Mouse (Mus musculus): Measurements from ENCODE around the gene Bpifb3.

Bpifb3 gene

DNA sequence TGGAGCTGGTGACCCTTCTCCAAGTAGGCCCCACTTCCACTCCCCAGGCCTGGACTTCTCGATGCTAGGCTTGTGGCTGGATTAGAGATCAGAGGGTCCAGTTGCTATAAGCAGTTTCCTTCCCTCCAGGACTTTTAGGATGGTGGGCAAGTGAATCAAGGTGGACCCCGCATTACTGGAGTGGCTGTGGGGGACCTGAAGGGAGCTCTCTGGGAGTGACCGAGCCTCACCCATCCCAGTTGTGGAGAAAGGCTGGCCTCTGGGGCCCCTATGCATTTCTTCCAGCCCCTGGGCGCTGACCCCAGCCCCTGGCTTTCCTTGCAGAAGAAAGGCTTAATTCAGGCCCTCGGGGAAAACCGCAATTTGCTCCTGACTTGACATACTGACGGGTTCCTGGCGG is at the start of gene Bpifb3:
Gene Bpifb3, plus strand, starts transcription at position 301 of the 400 bp plus-strand sequence.
- TF ChIP-seq NANOG (IDR thresholded peaks at IDR 0.05; ENCODE audit: borderline replicate concordance, low read length) (no peak), POU5F1 (IDR thresholded peaks at IDR 0.05; ENCODE audit: borderline replicate concordance, low read length) (no peak), CTCF (conservative IDR thresholded peaks at IDR 0.05; ENCODE audit: low read length) (no peak)
- Histone ChIP-seq H3K4me1 (replicated peaks; ENCODE audit: low read depth, low read length) (no peaks in the 10 kb centered on the region), H3K9me3 (ENCODE audit: low read length) (peaks cover 9% of the 10 kb centered on the region; the same call in 1 of the 2 replicates), H3K36me3 (ENCODE audit: insufficient read depth, low read length) (no peaks in the 10 kb centered on the region), H3K27me3 (ENCODE audit: insufficient read depth, low read length) (no peaks in the 10 kb centered on the region), H3K4me3 (replicated peaks; ENCODE audit: low read length) (no peak within 1 kb of the TSS)

DNA sequence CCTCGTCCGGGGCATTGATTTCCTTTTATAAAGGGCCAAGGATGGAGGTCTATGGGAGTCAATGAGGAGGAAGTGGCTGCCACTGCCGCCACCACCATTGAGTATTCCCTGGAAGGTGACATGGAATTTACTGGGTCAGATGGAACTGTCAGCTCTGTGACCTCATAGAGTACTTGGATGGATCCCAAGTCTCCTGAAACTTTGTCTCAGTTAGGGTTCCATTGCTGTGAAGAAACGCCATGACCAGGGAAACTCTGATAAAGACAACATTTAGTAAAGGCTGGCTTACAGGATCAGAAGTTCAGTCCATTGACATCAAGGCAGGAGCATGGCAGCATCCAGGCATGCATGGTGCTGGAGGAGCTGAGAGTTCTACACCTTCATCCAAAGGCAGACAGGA is 47.0 kb upstream of the Bpifb3 start, which contains the start of gene Sun5:
Gene Sun5, minus strand, starts transcription at position 101 of the 400 bp plus-strand sequence.
- Histone ChIP-seq H3K27me3 (ENCODE audit: insufficient read depth, low read length) (peaks cover 2% of the 10 kb centered on the region; the same call in 1 of the 2 replicates), H3K9me3 (ENCODE audit: low read length) (no peaks in the 10 kb centered on the region), H3K4me3 (replicated peaks; ENCODE audit: low read length) (no peak within 1 kb of the TSS), H3K4me1 (replicated peaks; ENCODE audit: low read depth, low read length) (no peaks in the 10 kb centered on the region), H3K36me3 (ENCODE audit: insufficient read depth, low read length) (no peaks in the 10 kb centered on the region)
- TF ChIP-seq CTCF (conservative IDR thresholded peaks at IDR 0.05; ENCODE audit: low read length) (no peak), NANOG (IDR thresholded peaks at IDR 0.05; ENCODE audit: borderline replicate concordance, low read length) (no peak), POU5F1 (IDR thresholded peaks at IDR 0.05; ENCODE audit: borderline replicate concordance, low read length) (no peak)

DNA sequence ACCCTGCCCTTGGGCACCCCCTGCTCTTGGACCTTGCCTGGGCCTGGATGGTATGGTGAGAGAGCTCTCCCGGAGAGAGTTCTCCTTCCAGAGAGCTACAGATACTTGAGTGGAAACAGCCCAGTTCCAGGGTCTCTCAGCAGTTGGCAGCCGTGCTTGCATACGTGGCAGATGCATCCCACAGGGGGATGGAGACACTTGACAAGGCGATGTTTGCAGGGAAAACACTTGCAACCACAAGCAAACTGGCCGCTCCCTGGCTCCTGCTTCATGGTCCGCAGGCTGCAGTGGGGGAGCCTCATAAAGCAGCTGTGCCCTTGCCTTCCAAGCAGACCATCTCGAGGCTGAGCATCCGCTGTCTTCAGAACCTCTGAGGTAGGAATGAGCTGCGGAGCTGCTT is 43.3 kb upstream of the Bpifb3 start, which contains the start of gene Bpifb2:
Gene Bpifb2, plus strand, starts transcription at position 301 of the 400 bp plus-strand sequence.
- Histone ChIP-seq H3K4me3 (replicated peaks; ENCODE audit: low read length) (no peak within 1 kb of the TSS), H3K36me3 (ENCODE audit: insufficient read depth, low read length) (no peaks in the 10 kb centered on the region), H3K9me3 (ENCODE audit: low read length) (no peaks in the 10 kb centered on the region), H3K27me3 (ENCODE audit: insufficient read depth, low read length) (no peaks in the 10 kb centered on the region; the same call in 1 of the 2 replicates), H3K4me1 (replicated peaks; ENCODE audit: low read depth, low read length) (no peaks in the 10 kb centered on the region)
- TF ChIP-seq POU5F1 (IDR thresholded peaks at IDR 0.05; ENCODE audit: borderline replicate concordance, low read length) (no peak), NANOG (IDR thresholded peaks at IDR 0.05; ENCODE audit: borderline replicate concordance, low read length) (no peak), CTCF (conservative IDR thresholded peaks at IDR 0.05; ENCODE audit: low read length) (no peak)

DNA sequence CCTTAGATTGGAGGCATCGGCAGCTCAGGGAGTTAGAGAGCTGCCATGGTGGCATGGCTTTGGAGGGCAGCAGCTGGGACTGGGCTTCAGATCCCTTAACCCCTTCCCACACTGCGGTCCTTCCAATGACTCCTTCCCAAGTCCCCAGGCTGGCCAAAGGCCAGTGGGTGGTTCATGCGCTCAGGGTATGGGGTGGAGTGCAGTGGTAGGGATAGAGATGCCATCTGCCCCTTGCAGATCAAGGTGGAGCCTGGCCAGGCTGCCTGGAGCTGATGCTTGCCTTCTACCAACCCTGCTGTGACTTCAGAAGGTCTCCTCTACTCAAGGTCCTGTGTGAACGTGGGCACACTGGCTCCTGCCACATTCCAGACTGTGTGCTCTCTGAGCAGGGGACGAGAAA is 18.9 kb upstream of the Bpifb3 start:
- Histone ChIP-seq H3K9me3 (ENCODE audit: low read length) (no peaks in the 10 kb centered on the region), H3K4me3 (replicated peaks; ENCODE audit: low read length) (no peak overlapping the region), H3K36me3 (ENCODE audit: insufficient read depth, low read length) (no peaks in the 10 kb centered on the region), H3K27me3 (ENCODE audit: insufficient read depth, low read length) (peaks cover 9% of the 10 kb centered on the region; the same call in 1 of the 2 replicates), H3K4me1 (replicated peaks; ENCODE audit: low read depth, low read length) (no peaks in the 10 kb centered on the region)
- TF ChIP-seq NANOG (IDR thresholded peaks at IDR 0.05; ENCODE audit: borderline replicate concordance, low read length) (no peak), POU5F1 (IDR thresholded peaks at IDR 0.05; ENCODE audit: borderline replicate concordance, low read length) (no peak), CTCF (conservative IDR thresholded peaks at IDR 0.05; ENCODE audit: low read length) (no peak)

DNA sequence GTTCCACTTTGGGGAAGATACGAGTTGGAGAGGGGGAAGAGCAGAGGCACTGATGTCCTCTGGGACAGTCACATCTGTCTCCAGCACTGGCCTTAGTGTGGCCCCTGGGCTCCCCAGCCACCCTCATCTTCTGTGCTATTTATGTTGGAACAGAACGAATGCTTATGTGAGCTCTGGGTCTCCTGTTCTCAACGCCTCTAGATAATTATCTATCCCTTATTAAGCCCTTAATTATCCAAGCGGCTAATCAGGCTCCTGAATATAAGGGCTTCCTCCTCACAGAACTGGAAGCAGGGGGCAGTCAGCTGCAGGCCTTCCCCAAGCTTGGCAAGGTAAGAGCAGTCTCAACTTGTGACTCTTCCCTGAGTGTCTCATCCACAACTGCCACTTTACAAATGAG is 17.9 kb upstream of the Bpifb3 start, which contains the start of gene Bpifb6:
Gene Bpifb6, plus strand, starts transcription at position 301 of the 400 bp plus-strand sequence.
- Histone ChIP-seq H3K27me3 (ENCODE audit: insufficient read depth, low read length) (peaks cover 7% of the 10 kb centered on the region; the same call in 1 of the 2 replicates), H3K4me3 (replicated peaks; ENCODE audit: low read length) (no peak within 1 kb of the TSS), H3K36me3 (ENCODE audit: insufficient read depth, low read length) (no peaks in the 10 kb centered on the region), H3K4me1 (replicated peaks; ENCODE audit: low read depth, low read length) (no peaks in the 10 kb centered on the region), H3K9me3 (ENCODE audit: low read length) (no peaks in the 10 kb centered on the region)
- TF ChIP-seq NANOG (IDR thresholded peaks at IDR 0.05; ENCODE audit: borderline replicate concordance, low read length) (no peak), POU5F1 (IDR thresholded peaks at IDR 0.05; ENCODE audit: borderline replicate concordance, low read length) (no peak), CTCF (conservative IDR thresholded peaks at IDR 0.05; ENCODE audit: low read length) (no peak)

DNA sequence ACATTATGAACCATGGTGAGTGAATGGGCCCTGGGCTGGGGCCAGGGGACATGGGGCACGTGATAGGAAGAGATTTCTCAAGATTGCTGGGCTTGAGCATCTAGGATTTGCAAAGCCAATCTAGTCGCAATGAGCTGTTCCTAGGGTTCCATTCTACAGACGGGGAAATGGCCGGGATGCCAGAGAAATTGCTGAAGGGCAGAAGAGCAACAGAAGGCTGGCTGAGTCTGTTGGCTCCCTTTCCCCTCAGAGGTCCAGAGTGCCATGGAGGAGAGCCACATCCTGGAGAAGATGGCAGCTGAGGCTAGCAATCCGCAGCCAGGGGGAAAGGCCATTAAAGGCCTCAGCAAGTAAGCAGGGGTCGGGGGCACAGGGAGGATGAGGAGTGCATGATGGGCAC is 15.3 kb upstream of the Bpifb3 start:
- no peak for TF ChIP-seq POU5F1 (IDR thresholded peaks at IDR 0.05; ENCODE audit: borderline replicate concordance, low read length)
- TF ChIP-seq CTCF (conservative IDR thresholded peaks at IDR 0.05; ENCODE audit: low read length), result no peak
- TF ChIP-seq NANOG (IDR thresholded peaks at IDR 0.05; ENCODE audit: borderline replicate concordance, low read length), result no peak
- Histone ChIP-seq H3K4me3 (replicated peaks; ENCODE audit: low read length) (no peak overlapping the region), H3K27me3 (ENCODE audit: insufficient read depth, low read length) (no peaks in the 10 kb centered on the region), H3K4me1 (replicated peaks; ENCODE audit: low read depth, low read length) (no peaks in the 10 kb centered on the region), H3K36me3 (ENCODE audit: insufficient read depth, low read length) (no peaks in the 10 kb centered on the region), H3K9me3 (ENCODE audit: low read length) (no peaks in the 10 kb centered on the region)

DNA sequence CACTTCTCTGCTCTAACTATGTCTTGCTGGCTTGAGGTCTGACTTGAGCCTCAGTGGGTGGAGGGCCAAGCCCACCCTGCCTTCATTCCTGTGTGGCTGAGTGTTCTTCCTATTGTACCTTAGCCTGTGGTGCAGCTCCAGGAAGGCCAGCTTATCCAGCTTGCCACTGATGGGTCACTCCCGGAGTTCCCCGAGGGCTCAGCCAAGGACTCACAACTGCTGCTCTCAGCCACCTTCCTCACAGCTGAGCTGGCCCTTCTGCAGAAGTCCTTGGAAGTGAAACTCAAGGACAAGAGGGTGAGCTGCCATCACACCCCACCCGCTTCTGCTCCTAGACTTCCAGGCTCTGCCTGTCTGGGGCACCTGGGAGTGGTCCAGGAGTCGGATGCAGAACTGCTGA is 11.4 kb upstream of the Bpifb3 start:
- H3K4me3 ChIP-seq (replicated peaks; ENCODE audit: low read length), result no peak overlapping the region
- no peaks in the 10 kb centered on the region for H3K4me1 ChIP-seq (replicated peaks; ENCODE audit: low read depth, low read length)
- no peaks in the 10 kb centered on the region for H3K36me3 ChIP-seq (ENCODE audit: insufficient read depth, low read length)
- H3K27me3 ChIP-seq (ENCODE audit: insufficient read depth, low read length), result no peaks in the 10 kb centered on the region
- no peaks in the 10 kb centered on the region for H3K9me3 ChIP-seq (ENCODE audit: low read length)
- no peak for TF ChIP-seq NANOG (IDR thresholded peaks at IDR 0.05; ENCODE audit: borderline replicate concordance, low read length)
- TF ChIP-seq CTCF (conservative IDR thresholded peaks at IDR 0.05; ENCODE audit: low read length), result no peak

DNA sequence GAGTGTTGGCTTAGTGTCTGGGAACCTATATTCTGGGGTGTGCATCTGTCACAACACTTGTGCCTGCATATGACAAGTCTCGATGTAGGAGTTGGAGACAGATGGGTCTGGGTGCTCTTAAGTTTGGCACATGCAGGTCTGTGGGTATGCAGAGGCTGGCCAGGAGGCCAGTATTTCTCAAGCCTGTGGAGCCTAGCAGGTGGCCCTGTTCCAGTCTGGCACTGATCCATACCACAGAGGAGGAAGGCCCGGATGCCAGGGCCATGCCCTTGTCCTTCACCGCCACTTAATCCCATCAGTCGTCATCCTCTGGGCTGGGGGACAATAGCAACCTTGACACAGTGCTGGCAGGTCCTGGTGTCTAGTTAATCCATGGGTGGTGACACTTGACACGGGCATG is 3.9 kb upstream of the Bpifb3 start:
- no peaks in the 10 kb centered on the region for H3K36me3 ChIP-seq (ENCODE audit: insufficient read depth, low read length)
- H3K27me3 ChIP-seq (ENCODE audit: insufficient read depth, low read length), result no peaks in the 10 kb centered on the region
- no peak overlapping the region for H3K4me3 ChIP-seq (replicated peaks; ENCODE audit: low read length)
- H3K9me3 ChIP-seq (ENCODE audit: low read length), result no peaks in the 10 kb centered on the region
- no peaks in the 10 kb centered on the region for H3K4me1 ChIP-seq (replicated peaks; ENCODE audit: low read depth, low read length)
- TF ChIP-seq POU5F1 (IDR thresholded peaks at IDR 0.05; ENCODE audit: borderline replicate concordance, low read length) (no peak), CTCF (conservative IDR thresholded peaks at IDR 0.05; ENCODE audit: low read length) (no peak), NANOG (IDR thresholded peaks at IDR 0.05; ENCODE audit: borderline replicate concordance, low read length) (no peak)

DNA sequence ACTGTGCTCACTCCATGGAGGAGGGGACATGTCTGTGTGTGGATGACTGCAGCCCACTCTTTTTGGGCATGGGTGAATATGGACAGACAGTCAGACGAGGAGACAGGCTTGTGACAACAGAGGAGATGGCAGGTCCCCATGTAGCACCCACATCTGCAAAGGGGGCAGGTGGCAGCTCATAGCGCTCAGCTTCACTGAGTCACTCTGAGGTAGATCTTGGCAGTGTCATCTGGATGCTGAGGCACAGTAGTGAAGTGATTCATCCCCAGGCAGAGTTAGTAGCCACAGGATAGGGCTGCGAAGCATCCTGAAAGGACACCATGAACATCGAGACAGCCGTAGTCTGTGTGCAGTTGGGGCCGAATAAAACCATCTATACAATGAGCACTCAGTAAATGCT is 3.2 kb downstream of the Bpifb3 start:
- Histone ChIP-seq H3K27me3 (ENCODE audit: insufficient read depth, low read length) (0 out of 2 replicates have a peak, but pooled peaks cover 2% of the 10 kb centered on the region), H3K36me3 (ENCODE audit: insufficient read depth, low read length) (no peaks in the 10 kb centered on the region), H3K4me1 (replicated peaks; ENCODE audit: low read depth, low read length) (no peaks in the 10 kb centered on the region), H3K9me3 (ENCODE audit: low read length) (peaks cover 9% of the 10 kb centered on the region; the same call in 1 of the 2 replicates), H3K4me3 (replicated peaks; ENCODE audit: low read length) (no peak overlapping the region)
- TF ChIP-seq CTCF (conservative IDR thresholded peaks at IDR 0.05; ENCODE audit: low read length) (no peak), POU5F1 (IDR thresholded peaks at IDR 0.05; ENCODE audit: borderline replicate concordance, low read length) (no peak), NANOG (IDR thresholded peaks at IDR 0.05; ENCODE audit: borderline replicate concordance, low read length) (no peak)

Data from E14TG2a.4 (cell line).